Mouse (Mus musculus) megakaryocyte-erythroid progenitor cell, adult 5 weeks (primary cell): ENCODE data around the gene Hsd11b1. TPM values are rescaled to one million over a fixed set of nuclear protein-coding genes. Genes with fewer than 3 reads are reported as not detected.

Source experiments
- polyA plus RNA-seq: library from polyadenylated mRNA; stranded (reverse); fragments of >175 nt; gene quantifications from 2 replicates; pipeline ENCODE4 v1.2.3, GENCODE M21; 2012

Hsd11b1 gene
- polyA plus RNA-seq, result 1.3 and 2.7 TPM in 2 replicates

GRCm38 (mm10) chr1:193263955-193264598 is at the start of gene Hsd11b1:
TSS of gene Hsd11b1 (minus strand) at chr1:193264075.

DNA sequence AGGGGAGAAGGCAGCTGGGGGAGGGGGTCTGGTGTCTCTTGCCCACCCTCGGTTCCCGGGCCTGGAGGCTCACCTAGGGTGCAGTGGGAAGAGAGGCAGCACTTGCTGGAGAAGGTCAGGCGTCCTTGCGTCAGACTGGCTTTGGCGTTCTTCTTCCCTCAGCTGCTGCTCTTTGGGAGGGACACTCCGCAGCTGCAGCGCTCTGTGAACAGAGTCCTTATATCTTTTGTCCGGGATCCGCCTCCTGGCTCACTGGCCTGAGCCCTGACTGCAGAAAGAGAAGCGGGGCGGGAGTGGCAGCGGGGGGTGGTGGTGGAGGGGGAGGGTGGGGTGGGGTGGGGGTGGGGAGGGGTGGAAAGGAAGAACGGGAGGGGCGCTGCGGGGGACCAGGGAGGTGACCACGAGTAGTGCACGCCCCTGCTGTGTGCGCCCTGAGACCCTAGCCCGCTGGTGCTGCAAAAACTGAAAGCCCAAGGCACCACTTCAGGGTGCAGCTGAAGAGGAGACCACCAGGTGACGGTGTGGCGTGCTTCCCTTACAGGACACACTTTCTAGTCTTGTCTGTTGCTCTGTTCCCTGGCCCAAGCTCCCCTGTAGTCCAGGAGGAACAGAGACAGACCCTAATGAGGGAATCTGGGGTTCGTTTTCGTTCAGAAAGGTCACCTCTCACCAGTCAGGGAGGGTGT is 9.2 kb upstream of the Hsd11b1 start, which contains the start of gene G0s2:
Gene G0s2 (minus strand): TSS at position 302 of the 686 bp plus-strand sequence.

DNA sequence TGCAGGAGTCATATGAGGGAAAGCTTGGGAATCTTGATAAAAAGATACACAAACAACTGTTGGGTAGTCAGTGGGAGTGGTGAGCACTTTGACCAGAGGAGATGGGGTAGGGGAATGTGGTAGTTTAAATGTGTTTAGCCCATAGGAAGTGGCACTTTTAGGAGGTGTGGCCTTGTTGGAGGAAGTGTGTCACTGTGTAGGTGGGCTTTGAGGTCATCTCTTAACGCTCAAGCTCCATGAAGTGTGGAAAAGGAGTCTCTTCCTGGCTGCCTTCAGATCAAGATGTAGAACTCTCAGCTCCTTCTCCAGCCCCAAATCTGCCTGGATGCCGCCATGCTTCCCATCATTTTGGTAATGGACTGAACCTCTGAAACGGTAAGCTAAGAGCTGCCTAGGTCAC is 56.4 kb downstream of the Hsd11b1 start, which contains the start of gene Lamb3:
Gene Lamb3 (plus strand): TSS at position 197 of the 400 bp plus-strand sequence.

GRCm38 (mm10) chr1:193201383-193201778 is 62.5 kb downstream of the Hsd11b1 start, which contains the start of gene Traf3ip3:
TSS of gene Traf3ip3 (minus strand) at chr1:193201703.

Other genes starting within 250 kb of the Hsd11b1 start
- not detected in 2 replicates for gene Syt14, start 228.3 kb downstream of the Hsd11b1 start, polyA plus RNA-seq
- 2.6 and 2.9 TPM in 2 replicates for gene Diexf, start 133.8 kb downstream of the Hsd11b1 start, polyA plus RNA-seq
- 0.11 and 0.22 TPM in 2 replicates for gene Irf6, start 111.0 kb downstream of the Hsd11b1 start, polyA plus RNA-seq
- gene A130010J15Rik, start 96.0 kb downstream of the Hsd11b1 start, polyA plus RNA-seq, result 1.1 and 1.6 TPM in 2 replicates
- gene Traf3ip3, start 62.4 kb downstream of the Hsd11b1 start, polyA plus RNA-seq, result 50.3 and 54.9 TPM in 2 replicates
- gene Lamb3, start 56.4 kb downstream of the Hsd11b1 start, polyA plus RNA-seq, result 0.44 and 0.65 TPM in 2 replicates
- 10.6 and 17.7 TPM in 2 replicates for gene G0s2, start 9.1 kb upstream of the Hsd11b1 start, polyA plus RNA-seq
- gene Camk1g, start 106.2 kb upstream of the Hsd11b1 start, polyA plus RNA-seq, result 0.06 and 0.16 TPM in 2 replicates